Comparison of ENCODE assay signal across 8 mouse cellular contexts in the genomic region with DNA sequence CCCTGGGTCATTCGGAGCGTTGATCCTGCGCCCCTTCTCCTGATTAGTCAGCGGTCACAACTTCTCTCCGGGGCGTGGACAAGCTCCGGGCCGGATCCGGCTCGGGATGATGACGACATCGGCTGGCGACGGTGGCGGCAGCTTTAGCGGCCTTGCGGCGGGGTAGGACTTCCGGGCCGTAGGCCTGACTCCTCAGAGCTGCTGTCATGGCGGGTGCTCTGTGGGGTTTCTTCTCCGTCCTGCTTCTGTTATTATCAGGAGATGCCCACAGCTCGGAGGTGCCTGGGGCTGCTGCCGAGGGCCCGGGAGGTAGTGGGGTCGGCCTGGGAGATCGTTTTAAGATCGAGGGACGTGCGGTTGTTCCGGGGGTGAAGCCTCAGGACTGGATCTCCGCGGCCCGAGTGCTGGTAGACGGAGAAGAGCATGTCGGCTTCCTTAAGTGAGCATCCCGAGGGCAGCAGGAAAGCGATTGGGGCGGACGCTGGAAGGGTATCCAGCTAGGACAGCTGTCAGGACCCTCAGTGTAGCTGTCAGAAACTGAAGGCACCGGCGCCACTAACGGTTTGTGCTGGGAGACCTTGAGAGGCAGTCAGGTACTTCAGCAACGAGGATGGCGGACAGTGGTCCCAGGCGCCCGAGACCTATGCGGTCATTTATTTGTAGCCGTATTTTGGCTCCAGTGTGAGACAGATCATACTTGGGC. TPM values are rescaled to one million over a fixed set of nuclear protein-coding genes. Genes with fewer than 3 reads are reported as not detected.
DNase-seq lines count a peak whose midpoint lies in the region; ATAC-seq lines count a peak whose summit lies in the region.

Gene Emc7 (plus strand): TSS at position 136 of the 703 bp plus-strand sequence.

- H3K27me3 ChIP-seq in hindbrain, embryonic 15.5 days: no peaks in the 10 kb centered on the region

- peak; percentile 96 for DNase-seq in R1 (ENCODE audit: low read depth, low spot score)
- peak; percentile 99 to 100 for DNase-seq in cerebellum, postnatal 25 days
- peak; percentile 97 to 99 for DNase-seq in frontal cortex, postnatal 36 days (ENCODE audit: low spot score in 2 of 2)
- peak; percentile 89 for DNase-seq in left cerebral cortex, adult 11 months (ENCODE audit: low spot score)
- DNase-seq in lung, postnatal 4 days: peak; percentile 97 to 99
- peak; percentile 90 for DNase-seq in retina, postnatal 7 days (ENCODE audit: low read depth, low spot score)
- DNase-seq in urinary bladder, adult 2 months (ENCODE audit: low spot score): peak; percentile 98

- WGBS in hindbrain, embryonic 15.5 days: under 1% methylated on average over 49 of the region's 49 CpGs

- peaks cover 19% of the 10 kb centered on the region for H3K4me1 ChIP-seq in hindbrain, embryonic 15.5 days (replicated peaks)

- peak; percentile 98 for ATAC-seq in hindbrain, embryonic 15.5 days (ENCODE audit: low FRiP score, low read depth)

- peak within 1 kb of the TSS; percentile 88 for H3K4me2 ChIP-seq in hindbrain, embryonic 15.5 days

- peak within 1 kb of the TSS; percentile 86 for H3K27ac ChIP-seq in hindbrain, embryonic 15.5 days (replicated peaks)

- H3K9me3 ChIP-seq in hindbrain, embryonic 15.5 days: no peaks in the 10 kb centered on the region

- H3K9ac ChIP-seq in hindbrain, embryonic 15.5 days: peak within 1 kb of the TSS; percentile 72

- H3K36me3 ChIP-seq in hindbrain, embryonic 15.5 days: 0 out of 2 replicates have a peak, but pooled peaks cover 2% of the 10 kb centered on the region

- H3K4me3 ChIP-seq in hindbrain, embryonic 15.5 days: peak within 1 kb of the TSS; percentile 73

RNA-seq across cellular contexts. Expression of gene Emc7, which starts in this region (rescaled TPM):
- polyA plus RNA-seq in hindbrain, embryonic 15.5 days (2015; fragmentation: Nextera tagmentation; extraction: Ambion mirVana): 22.1 and 22.9 TPM in 2 replicates
- polyA plus RNA-seq in urinary bladder, adult 2 months (2012; rRNA removed): 17.7 and 18.9 TPM in 2 replicates

Comparison
In these comparisons a context has a peak if more than half of its experiments do, and no peak if none do; other contexts are left out.
1. Peak in every context shown above with its lines: DNase-seq, ATAC-seq, H3K4me3 ChIP-seq and H3K27ac ChIP-seq.